Mouse (Mus musculus) splenic B cell, adult 2 months (primary cell): ENCODE results near the gene Gm20390.

ENCODE experiments used
- DNase-seq: peaks from one replicate; pipeline ENCODE4 v3.0.0-alpha.2; 2011; ENCODE audit warnings: low read depth, low spot score
- H3K27me3 ChIP-seq: 2 replicates; pipeline ENCODE4 v1.6.1; 2012; ENCODE audit warnings: mild to moderate bottlenecking, low read length, moderate library complexity, mixed read lengths; ENCODE audit not compliant: control insufficient read depth, poor library complexity, insufficient read depth, severe bottlenecking
- H3K36me3 ChIP-seq: 2 replicates; pipeline ENCODE4 v1.6.1; 2012; ENCODE audit warnings: mild to moderate bottlenecking, low read length, moderate library complexity, mixed read lengths; ENCODE audit not compliant: control insufficient read depth, poor library complexity, insufficient read depth, severe bottlenecking

Gene Gm20390

GRCm38 (mm10) chr11:93968005-93968847 is at the start of gene Gm20390, which contains the start of gene Nme1:
Gm20390 (minus strand) TSS chr11:93968293.
Nme1 (minus strand) TSS chr11:93968521.
- Histone ChIP-seq H3K27me3 (no peaks in the 10 kb centered on the region), H3K36me3 (peaks cover 1% of the 10 kb centered on the region; the same call in 1 of the 2 replicates)
- peak; percentile 99 for DNase-seq

DNA sequence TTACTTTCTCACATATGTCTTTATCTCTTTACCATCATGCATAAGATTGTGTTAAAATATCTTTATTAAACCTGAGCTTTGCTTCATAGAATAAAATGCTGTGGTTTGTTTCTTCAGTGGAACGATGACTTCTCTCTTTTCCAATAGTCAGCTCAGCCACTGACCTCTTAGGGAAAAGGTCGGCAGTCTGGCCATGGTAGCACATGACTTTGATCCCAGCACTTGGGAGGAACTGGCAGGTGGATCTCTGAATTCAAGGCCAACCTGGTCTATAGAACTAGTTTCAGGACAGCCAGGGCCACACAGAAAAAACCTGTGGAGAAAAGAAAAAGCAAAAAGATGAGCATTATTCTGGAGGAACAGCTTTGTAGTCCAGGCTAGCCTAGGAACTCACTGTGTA is 35.3 kb upstream of the Gm20390 start:
- DNase-seq, result no peak
- Histone ChIP-seq H3K27me3 (no peaks in the 10 kb centered on the region), H3K36me3 (peaks cover 6% of the 10 kb centered on the region; the same call in 1 of the 2 replicates)

- DNase-seq, result no peak
- Histone ChIP-seq H3K36me3 (peaks cover 4% of the 10 kb centered on the region; the same call in 1 of the 2 replicates), H3K27me3 (no peaks in the 10 kb centered on the region)
These were observed 31.2 kb upstream of the Gm20390 start for GRCm38 (mm10) chr11:93999276-93999675.

DNA sequence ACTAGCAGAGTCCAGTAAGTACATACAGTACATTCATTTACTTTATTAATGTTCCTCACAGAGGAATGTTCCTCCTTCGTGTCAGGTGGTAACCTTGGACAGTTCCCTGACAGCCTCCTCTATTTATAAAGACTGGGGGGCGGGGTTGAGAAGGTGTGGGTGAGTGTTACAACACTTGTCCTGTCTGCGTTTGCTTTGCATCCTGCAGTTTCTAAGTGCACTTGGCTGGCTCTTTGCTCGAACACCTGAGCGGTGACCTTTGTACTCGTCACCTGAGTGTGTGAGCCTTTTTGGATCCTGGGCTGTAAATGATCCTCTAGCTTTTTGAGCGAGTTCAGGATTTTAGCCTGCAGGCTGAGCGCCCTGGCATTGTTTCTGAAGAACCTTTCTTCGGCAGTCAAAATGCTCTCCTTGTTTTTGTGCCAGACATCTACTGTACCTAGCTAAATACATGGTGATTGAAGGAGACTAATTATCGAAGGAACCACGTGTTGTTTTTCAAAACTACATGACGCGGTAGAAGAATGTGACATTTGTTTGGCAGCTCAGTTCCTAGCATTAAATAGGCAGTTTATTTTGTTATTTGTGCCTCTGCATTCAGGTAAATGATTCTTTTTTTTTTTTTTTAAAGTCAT is 29.2 kb upstream of the Gm20390 start:
- Histone ChIP-seq H3K27me3 (no peaks in the 10 kb centered on the region), H3K36me3 (peaks cover 4% of the 10 kb centered on the region; the same call in 1 of the 2 replicates)
- no peak for DNase-seq

- H3K36me3 ChIP-seq, result peaks cover 4% of the 10 kb centered on the region; the same call in 1 of the 2 replicates
These were observed 28.4 kb upstream of the Gm20390 start for GRCm38 (mm10) chr11:93996306-93997140.

DNA sequence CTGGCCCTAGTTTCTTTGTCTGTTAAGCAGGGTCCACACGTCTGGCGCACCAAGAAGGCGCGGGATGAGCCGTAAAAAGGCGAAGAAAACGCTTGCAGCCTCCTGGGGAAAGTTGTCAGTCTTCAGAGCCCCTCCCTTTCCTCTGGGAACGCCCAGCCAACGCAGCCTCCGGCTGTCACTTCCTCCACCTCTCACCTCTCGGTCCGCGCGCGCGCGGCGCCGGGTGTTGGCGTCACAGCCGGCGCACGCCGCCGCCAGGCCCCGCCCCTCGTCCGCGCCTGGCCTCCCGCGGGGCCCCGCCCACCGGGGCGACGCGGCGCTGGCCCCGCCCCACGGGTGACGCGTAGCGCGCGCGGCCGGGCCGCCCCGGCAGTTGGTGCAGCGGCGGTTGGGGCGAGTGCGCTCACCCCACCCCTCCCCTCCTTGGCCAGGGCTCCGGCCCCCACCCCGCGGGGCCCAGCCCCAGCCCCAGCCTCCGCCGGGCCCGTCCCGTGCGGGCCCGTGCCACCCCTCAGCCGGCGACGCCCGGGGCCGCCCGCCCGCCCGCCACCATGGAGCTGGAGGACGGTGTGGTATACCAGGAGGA is 27.7 kb upstream of the Gm20390 start, which contains the start of gene Spag9:
TSS of gene Spag9 (plus strand) at position 372 of the 586 bp plus-strand sequence.
- peak; percentile 98 for DNase-seq
- no peaks in the 10 kb centered on the region for H3K27me3 ChIP-seq
- peaks cover 4% of the 10 kb centered on the region; the same call in 1 of the 2 replicates for H3K36me3 ChIP-seq

More at GRCm38 (mm10) chr11:93996306-93997140, 28.4 kb upstream of the Gm20390 start:
- H3K27me3 ChIP-seq, result no peaks in the 10 kb centered on the region
- peak; percentile 85 for DNase-seq

DNA sequence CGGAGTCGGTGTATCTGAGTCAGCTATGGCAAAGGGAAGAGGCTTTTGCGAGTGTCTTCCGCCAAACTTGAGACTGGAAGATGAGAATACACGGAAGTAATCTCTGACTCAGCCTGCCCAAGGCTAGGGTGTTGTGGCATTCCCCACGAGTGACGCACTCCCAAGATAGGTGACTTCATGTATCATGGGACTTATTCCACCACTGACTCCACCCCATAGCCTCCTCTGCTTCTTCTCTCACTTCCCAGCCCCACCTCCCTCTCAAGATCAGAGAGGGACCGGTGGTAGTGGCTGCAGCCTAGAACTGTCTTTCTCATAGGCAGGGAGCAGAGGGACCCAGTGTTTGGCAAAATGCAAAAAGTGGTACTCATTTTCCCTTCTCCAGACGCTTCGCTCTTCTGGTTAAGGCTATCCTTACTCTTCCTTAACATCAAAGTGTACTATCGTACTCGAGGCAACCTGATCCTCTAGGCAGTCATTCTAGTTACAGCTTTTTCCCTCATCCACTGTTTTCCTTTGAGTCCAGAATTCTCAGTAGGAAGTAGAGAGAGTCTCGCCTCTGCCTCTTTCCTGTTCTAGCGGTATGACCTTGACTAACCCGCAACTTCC is 27.1 kb upstream of the Gm20390 start:
- peaks cover 4% of the 10 kb centered on the region; the same call in 1 of the 2 replicates for H3K36me3 ChIP-seq
- no peaks in the 10 kb centered on the region for H3K27me3 ChIP-seq
- peak; percentile 93 for DNase-seq

GRCm38 (mm10) chr11:93994531-93994930 is 26.4 kb upstream of the Gm20390 start:
- Histone ChIP-seq H3K27me3 (no peaks in the 10 kb centered on the region), H3K36me3 (peaks cover 4% of the 10 kb centered on the region; the same call in 1 of the 2 replicates)
- DNase-seq, result no peak

GRCm38 (mm10) chr11:93988328-93989062 is 20.4 kb upstream of the Gm20390 start:
- no peaks in the 10 kb centered on the region for H3K27me3 ChIP-seq
- no peak for DNase-seq
- no peaks in the 10 kb centered on the region for H3K36me3 ChIP-seq

DNA sequence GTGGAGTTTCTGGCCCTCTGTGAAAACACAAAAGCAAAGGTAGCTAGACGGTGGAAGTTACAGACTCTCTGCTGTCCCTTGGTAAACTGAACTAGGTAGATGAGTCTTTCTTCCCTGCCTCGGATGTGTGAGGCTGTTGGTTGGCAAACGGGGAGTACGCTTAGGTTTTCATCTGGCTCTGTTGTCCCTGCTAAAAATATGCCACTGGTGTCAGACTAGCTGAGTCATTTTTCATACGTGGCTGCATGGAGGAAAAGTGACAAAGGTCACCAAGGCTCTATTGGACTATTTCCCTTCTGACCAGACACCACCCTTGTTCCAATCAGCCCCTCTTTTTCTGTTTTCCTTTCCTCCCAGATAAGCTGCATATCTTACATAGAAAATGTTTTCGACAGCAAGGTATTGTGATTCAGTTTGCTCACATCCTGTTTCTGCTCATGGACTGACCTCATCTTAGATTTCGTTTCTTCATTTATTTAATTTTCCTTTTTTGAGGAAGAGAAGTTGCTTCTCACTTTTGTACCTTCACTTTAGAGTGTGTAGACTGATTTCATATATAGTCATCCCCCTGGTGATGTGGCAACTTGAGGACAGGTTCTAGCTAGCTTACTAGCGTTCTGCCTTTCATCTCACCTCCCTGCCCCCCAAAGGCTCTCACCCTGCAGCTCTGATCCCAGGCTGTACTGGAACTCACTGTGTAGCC is 19.7 kb upstream of the Gm20390 start:
- Histone ChIP-seq H3K27me3 (no peaks in the 10 kb centered on the region), H3K36me3 (no peaks in the 10 kb centered on the region)
- peak; percentile 58 for DNase-seq

GRCm38 (mm10) chr11:93987026-93987425 is 18.9 kb upstream of the Gm20390 start:
- no peaks in the 10 kb centered on the region for H3K36me3 ChIP-seq
- peak; percentile 75 for DNase-seq

GRCm38 (mm10) chr11:93986298-93986697 is 18.2 kb upstream of the Gm20390 start:
- Histone ChIP-seq H3K36me3 (no peaks in the 10 kb centered on the region), H3K27me3 (no peaks in the 10 kb centered on the region)
- no peak for DNase-seq

More at GRCm38 (mm10) chr11:93987026-93987425, 18.9 kb upstream of the Gm20390 start:
- H3K27me3 ChIP-seq, result no peaks in the 10 kb centered on the region

DNA sequence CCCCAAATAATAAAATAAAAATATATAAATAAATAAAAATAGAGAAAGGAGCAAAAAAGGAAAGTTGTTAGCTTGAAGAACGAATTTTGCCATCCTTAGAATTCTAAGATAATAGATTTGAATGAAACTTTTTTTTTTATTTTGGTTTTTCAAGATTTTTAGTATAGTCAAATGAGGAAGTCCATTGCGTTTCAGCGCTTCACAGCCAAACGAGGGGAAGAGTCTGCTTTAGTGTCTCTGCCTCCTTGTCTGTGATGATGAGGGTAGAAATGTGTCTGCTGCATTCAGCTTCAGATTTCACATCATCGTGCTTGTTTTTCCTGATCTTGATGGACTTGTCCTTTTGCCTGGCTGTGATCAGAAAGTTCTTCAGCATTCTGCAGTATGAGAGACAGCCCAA is 17.2 kb upstream of the Gm20390 start:
- H3K36me3 ChIP-seq, result no peaks in the 10 kb centered on the region
- peak; percentile 56 for DNase-seq
- no peaks in the 10 kb centered on the region for H3K27me3 ChIP-seq
